Mouse (Mus musculus) cerebral cortex, adult 2 months (tissue): ENCODE results near the gene Mfsd9.

Source experiments
- WGBS: fragments of 180-500 bp; shearing (Covaris S2); methylation state at CpG from one replicate; pipeline ENCODE4 v1.1.7; 2018; 5-methylcytosine and 5-hydroxymethylcytosine counted together

Gene Mfsd9

DNA sequence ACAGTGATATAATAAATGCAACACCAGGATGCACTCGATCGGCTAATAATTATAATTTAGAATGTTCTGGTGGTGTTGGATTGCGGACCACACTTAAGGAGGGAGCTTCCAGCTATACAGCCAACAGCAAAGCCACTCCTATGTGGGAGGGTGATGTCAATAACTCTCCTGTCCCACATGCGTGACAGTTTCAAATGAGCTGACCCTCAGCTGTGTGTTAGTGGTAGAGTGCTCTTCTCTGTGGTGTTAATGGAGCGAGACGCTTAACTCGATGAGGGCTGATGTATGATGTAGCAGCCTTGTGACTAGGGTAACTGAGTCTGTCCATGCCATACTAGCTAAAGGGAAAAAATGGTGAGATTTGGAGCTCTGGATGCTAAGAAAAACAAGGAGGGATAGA, 7.0 kb downstream of the Mfsd9 start:
- WGBS: 97% methylated on average over 7 of the region's 7 CpGs

DNA sequence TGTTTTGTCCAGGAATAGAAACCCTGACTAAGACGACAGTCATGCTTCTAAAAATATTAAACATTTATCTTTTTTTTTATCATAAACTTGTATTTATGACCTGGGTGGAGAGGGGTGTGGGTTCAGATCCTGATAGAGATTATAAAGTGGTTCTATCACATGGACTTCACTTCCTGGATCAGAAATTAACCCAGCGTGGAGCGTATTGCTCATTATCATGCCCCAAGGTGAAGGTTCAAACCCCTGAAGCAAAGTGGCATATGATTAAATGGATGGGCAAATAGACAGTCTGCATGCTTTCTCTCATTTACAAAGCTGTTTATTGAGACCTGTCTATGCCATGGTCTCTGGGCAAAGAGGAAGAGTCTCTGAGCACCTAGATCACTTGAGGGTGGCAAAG, 13.7 kb downstream of the Mfsd9 start:
- 84% methylated on average over 3 of the region's 3 CpGs for WGBS

DNA sequence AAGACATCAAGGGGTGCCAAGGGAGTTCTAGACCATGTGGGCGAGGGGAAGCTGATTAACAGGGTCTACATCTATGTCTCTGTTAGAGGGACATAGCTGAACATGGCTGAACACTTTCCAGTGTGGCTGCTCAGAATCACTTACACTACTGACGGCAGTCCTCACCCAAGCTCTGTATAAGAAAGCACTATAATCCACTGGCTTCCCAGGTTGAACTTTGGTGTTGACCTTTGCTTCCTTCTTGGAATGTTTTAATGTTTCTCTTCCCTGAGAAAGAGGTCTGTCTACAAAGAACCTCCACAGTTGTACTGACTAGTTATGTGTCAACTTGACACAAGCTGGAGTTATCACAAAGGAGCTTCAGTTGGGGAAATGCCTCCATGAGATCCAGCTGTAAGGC, 14.4 kb downstream of the Mfsd9 start:
- 92% methylated on average over 2 of the region's 2 CpGs for WGBS

DNA sequence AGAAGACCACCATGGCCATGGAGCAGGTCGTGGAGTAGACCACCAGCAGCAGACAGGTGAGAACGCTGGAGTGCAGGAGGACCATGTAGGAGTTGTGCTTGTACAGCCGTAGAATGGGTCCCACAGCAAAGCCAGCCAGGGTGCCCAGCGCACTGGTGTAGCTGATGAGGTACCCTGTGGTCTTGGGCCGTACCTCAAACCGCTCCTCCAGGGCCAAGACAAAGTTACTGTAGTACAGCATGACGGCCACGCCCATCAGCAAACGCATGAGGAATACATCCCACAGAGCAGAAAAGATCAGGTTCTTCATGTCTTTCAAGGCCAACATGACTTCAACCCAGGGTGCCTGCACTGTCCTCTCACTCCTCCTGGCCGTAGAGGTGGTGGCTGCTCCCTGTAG, 16.4 kb downstream of the Mfsd9 start:
- WGBS: 97% methylated on average over 10 of the region's 10 CpGs

DNA sequence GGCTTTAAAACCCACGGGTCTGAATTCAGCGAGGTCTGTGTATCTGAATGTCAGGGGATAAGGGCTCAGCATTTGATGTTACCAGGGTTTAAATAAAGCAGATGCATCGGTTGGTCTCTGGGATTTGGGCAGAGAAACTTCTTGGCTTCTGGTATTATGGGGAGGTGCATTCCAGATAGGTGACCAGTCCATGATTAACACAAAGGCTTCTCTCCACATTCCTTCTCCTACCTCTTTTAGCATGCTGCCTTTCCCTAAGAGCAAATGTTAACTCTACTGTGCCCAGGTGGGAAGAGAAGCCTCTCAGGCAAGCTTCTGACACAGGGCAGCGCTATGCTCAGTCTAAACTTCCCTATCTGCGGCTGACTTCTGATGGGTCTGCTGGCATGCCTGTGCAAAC, 17.3 kb downstream of the Mfsd9 start:
- WGBS: 95% methylated on average over 5 of the region's 5 CpGs

DNA sequence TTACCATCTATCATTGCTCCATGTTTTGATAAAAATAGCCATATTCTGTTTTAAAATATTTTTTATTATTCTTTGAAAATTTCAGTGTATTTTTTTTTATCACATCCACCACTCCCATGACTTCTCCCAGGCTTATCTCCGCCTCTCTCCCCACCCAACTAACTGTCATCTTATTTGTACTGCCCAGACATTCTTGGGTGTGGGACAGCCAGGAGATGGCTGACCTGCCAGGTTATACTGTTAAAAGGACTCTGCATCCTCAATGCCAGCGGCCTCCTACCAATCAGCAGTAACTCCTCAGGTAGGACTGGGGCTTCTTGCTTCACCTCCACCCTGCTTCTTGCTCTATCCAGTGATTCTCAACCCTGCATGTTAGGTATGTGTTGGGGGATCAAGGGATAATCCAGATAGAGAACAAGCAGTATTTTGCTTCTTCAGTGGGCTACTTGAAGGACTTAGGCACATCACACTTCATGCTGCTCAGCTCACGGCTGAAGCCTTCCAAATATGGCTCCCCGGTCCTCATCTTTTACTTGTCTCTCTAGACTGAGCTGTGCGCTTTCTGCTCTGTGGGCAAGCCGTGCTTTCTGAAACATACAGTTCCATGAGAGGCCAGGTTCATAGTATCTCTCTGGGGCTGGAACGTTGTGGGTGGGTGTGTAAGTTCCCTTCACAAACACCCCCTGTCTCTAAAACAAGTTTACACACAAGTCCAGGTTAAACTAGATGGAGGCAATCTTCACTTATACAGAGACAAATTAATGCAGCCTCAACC, 19.1 kb downstream of the Mfsd9 start:
- 94% methylated on average over 7 of the region's 7 CpGs for WGBS

DNA sequence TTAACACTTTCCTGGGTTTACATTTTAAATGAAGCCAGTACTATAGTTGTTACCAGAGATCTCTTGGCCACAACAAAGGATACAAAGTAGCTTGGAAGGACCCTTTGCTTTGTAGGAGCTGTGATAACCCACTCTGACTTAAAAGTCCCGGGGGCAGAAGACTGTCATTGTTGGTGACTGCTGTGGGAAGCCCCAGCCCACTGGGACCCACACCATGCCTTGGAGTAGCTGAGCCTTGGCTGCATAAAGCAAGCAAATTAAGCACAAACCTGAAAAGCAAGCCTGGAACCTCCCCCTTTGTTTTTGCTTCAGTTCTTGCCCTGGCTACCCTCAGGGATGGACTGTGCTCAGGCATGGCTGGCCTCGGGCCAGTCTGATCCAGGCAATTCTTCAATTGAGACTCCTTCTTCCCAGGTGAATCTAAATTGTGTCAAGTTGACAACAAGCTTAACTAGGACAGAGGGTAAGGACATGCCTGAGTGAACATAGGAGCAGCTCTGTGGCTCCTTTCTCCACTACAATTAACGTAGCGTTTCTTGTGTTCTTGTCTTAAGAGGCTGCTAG, 21.1 kb downstream of the Mfsd9 start:
- 66% methylated on average over 4 of the region's 4 CpGs for WGBS

DNA sequence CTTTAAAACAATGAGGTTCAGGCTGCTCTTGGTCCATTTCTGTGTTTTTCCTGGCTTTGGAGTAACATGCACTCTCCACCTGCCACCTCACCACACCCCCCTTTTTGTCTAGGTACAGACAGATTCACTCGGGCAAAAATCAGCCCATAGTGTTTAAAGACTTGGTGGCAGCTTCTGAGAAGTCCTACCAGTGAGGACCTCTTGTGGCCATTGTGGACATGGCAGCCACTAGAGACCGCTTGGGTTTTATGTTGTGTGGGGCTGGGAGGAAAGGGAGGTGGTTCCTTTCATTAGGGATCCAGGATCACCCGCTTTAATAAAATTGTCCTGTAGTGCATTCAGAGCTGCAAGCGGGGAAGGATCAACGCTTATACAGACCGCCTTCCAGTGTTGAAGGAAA, 21.9 kb downstream of the Mfsd9 start:
- WGBS: 44% methylated on average over 6 of the region's 6 CpGs

DNA sequence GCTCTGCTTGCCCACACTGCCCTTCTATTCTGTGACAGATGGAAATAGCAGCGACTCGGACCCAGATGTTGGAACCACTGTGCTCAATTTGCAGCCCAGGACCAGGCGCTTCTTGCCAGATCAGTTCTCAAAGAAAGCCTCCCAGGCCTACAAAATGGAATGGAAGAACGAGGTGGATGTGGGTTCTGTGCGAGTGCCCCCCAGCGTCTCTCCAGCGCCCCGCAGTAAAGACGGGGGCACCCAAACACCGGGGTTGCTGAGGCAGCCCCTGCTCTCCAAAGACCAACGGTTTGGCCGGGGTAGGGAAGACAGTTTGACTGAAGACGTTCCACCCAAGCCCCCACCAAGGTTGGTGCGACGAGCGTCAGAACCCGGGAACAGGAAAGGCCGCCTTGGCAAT, 22.9 kb downstream of the Mfsd9 start:
- WGBS: 92% methylated on average over 18 of the region's 18 CpGs

DNA sequence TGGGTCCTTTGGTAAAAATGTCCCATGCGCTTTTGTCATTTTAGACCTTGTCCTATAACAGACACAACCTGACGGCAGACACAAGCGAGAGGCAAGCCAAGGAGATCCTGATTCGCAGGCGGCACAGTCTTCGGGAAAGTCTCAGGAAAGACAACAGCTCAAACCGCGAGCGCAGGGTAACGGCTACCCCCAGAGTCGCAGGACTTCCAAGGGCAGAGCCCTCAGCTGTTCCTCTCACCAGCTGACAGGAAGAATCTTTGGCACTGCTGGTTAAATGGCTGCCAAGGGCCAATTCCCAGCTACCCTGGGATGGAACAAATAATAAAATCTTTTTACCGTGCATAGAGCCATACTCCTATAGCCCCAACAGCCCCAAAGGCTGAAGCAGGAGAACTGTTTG, 25.0 kb downstream of the Mfsd9 start:
- 89% methylated on average over 12 of the region's 12 CpGs for WGBS

DNA sequence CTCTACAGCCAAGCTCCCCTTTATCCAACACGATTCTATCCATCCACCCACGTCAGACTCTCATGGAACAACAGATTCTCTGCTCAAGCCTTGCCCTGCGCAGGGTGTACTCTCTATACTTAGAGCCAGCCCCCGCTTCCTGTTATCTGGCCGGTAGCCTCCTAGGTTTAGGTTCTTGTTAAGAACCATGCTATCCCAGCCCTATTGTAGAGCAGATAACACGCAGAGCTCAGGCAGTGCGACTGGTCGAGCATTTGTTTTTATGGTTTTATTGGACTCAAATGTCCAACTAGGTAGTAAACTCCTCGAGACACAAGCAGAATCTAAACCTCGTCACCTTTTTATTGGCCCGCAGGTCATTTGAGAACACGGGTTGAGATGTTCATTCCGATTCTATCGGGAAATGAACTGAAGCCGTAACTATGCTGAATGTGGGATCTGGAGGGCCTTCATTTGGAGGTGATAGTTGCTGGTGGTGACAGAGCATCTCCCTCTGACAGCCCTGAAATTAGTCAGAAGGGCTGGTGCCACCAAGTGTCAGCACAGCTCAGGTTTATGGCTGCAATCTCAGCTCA, 25.7 kb downstream of the Mfsd9 start:
- WGBS: 86% methylated on average over 15 of the region's 15 CpGs

DNA sequence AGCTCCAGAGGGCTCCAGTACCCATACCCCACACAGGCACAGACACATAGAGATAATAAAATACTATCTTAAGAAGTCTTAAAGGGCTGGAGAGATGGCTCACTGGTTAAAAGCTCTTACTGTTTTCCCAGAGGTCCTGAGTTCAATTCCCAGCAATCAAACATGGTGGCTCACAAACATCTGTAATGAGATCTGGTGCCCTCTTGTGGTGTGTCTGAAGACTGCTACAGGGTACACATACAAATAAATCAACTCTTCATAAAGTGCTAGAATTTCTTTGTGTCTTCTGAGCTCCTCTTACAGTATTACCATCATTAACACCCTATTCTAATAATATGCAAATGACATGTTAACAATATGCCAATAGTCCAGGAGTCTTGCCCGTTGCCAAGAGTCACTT, 26.4 kb downstream of the Mfsd9 start:
- 51% methylated on average over 1 of the region's 1 CpGs for WGBS

DNA sequence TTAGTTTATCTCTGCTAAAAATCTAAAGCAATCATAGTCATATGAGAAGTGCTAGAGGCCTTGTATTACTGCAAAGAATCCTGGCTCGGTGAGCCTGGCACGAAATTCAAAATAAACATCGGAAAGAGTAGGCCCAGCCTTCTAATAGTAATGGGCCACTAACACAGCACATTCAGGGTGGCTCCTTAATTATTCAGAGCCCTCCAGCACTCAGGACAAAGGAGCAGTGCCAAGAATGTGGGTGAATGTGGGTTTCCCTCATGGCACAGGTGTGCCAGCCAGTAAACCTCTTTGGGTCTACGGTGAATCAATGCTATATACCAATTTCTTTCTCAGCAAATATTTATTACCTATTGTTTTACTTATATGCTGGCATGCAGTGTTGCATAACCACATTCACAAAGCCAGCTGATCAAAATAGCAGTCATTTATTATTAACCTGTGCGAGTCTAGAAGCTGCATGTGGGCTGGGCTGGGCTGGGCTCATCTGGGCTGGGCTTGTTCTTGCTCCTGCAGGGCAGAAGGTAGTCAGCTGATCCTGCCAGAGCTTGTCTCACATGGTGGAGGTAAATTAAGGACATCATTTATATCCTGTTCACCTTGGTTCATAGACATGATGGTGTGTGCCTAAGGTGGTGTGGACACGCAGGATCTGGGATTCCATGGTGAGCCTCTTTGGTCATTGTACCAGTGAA, 30.6 kb downstream of the Mfsd9 start:
- 81% methylated on average over 6 of the region's 6 CpGs for WGBS

DNA sequence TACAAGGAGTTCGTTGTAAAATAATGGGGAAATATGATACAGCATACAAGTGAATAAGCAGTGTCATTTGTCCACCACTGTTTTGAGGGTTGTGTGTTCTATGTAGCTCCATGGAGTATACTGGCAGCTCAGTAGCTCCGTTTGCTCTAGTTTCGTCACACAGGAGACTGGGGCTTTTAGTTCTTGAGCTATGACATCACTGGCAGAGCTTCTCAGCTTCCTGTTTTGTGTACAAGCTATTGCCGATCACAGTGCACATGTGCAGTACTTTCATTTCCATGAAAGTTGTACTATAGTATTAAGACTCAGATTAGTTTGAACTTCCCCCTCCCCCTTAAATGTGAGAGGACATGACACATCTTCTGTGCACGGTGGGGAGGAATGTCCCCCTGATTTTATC, 44.4 kb downstream of the Mfsd9 start:
- 66% methylated on average over 5 of the region's 5 CpGs for WGBS

DNA sequence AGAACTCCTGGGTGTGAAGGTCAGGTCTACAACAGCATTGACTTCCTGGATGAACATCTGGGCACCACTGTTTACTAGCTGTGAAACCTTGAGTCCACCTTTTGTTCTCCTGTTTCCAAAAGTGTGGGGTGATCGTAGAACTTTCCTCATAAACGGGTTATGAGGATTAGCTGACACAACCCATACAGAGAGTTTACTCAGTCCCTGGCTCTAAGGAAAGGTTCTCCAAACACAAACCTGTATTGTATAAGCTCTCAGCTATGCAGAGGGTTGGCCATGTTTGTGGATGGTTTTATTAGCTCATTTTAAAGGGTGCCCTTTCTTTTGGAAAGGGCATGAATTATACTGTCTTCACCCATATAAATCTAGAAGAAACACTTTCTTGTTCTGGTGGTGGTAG, 49.7 kb downstream of the Mfsd9 start:
- 79% methylated on average over 2 of the region's 2 CpGs for WGBS

DNA sequence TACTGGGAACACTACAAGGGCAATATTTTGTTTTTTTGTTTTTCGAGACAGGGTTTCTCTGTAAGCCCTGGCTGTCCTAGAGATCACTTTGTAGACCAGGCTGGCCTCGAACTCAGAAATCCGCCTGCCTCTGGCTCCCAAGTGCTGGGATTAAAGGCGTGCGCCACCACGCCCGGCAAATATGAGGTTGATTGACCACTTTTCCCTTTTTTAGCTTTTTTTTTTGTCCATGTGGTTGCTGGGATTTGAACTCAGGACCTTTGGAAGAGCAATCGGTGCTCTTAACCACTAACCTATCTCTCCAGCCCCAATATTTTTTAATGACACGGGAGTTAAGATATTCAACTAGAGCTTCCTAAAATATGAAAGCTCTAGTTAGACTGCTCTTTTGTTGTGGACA, 52.2 kb downstream of the Mfsd9 start:
- 97% methylated on average over 9 of the region's 9 CpGs for WGBS

DNA sequence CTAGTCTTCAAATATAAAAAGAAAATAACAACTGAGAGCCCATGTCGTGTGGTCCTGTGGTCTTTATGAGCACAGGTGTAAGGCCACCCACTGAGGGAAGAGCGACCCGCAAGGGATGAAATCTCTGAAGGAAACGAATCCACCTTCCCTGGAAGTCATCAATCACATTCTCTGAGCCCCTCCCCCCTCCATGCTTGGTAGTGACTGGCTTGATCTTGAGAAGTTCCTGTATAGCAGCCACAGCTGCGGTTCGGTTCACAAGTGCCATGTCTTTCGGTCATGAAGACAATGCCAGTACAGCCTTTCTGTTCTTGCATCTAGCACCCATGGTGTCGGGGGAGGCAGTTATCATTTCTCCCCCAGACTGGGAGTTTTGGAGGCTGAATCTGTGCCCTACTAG, 52.8 kb downstream of the Mfsd9 start:
- 92% methylated on average over 8 of the region's 8 CpGs for WGBS

DNA sequence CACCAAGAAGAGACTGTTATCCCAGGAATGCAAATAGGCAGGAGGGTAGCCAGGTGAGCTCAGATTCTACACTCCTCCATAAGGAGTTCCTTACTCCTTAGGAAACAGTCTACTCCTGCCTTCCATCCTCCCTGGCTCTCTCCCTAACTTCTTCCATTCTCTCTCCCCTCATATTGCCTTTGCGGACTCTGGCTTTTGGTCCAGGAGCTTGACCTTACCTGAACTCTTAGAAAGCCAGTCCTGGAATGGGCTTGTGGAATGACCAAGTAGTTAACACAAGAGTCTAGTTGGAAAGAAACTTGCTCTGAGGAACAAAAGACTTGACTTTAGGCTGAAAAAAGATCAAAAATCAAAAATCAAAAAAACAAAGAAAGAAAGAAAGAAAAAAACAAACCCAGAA, 61.9 kb downstream of the Mfsd9 start:
- 100% methylated on average over 1 of the region's 1 CpGs for WGBS

DNA sequence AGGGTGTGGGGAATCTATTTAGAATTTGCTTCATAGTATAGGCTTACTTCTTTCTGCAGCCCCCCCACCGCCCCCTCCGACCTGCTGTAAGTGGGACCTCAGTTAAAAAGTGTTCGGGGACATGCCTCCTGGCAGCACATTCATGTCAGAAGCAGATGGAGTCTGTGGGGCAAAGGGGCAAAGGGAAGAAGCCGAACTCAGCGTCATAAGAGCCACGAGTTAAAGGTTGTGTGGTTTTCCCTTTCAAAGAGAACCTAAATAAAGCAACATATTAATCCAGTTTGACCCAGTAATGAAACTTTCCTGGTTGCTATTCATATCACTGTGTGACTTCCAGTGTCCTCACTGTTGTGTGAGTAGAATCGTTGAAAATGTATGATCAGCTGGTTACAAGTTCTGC, 63.1 kb downstream of the Mfsd9 start:
- 89% methylated on average over 7 of the region's 7 CpGs for WGBS

DNA sequence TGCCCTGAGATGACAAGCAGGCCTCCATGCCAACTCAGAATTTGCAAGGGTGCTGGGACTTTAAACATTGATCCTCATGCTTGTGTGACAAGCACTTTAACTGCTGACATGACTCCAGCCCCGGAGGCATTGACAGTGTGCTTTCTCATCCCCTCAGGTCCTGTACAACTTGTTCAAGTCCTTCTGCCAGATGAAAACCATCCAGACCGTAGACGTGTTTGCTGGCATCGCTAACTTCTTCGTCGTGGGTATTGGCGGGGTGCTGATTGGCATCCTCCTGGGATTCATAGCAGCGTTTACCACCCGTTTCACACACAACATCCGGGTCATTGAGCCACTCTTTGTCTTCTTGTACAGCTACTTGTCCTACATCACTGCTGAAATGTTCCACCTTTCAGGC, 64.4 kb downstream of the Mfsd9 start:
- 64% methylated on average over 10 of the region's 10 CpGs for WGBS
